27 mouse cellular contexts compared by ENCODE assay signal in genomic region chr11:70571641-70572040, GRCm38 (mm10). TPM values are rescaled to one million over a fixed set of nuclear protein-coding genes. Genes with fewer than 3 reads are reported as not detected.
DNase-seq lines count a peak whose midpoint lies in the region; ATAC-seq and TF ChIP-seq lines count a peak whose summit lies in the region.
"Had no signal": no experiment of that assay in that cellular context is flagged by ENCODE, and none has a peak within 500 bp of the region (broad histone marks: within the 10 kb centered on the region; RNA-seq: fewer than 3 reads in every experiment).

No protein-coding gene starts in this region.

- no peaks in the 10 kb centered on the region for H3K27me3 ChIP-seq in kidney, embryonic 15.5 days
- no peaks in the 10 kb centered on the region for H3K27me3 ChIP-seq in kidney, embryonic 16.5 days (ENCODE audit: insufficient read depth, low read length)
- H3K27me3 ChIP-seq in liver, embryonic 12.5 days (replicated peaks), result no peaks in the 10 kb centered on the region
- no peaks in the 10 kb centered on the region for H3K27me3 ChIP-seq in liver, postnatal 0 days (ENCODE audit: insufficient read depth, low read length)
- no peaks in the 10 kb centered on the region for H3K27me3 ChIP-seq in myocyte (ENCODE audit: control insufficient read depth, insufficient read depth, insufficient read length)
- H3K27me3 ChIP-seq: hindbrain, embryonic 15.5 days; midbrain, embryonic 13.5 days; neural tube, embryonic 12.5 days had no signal

- H3K4me2 ChIP-seq in kidney, embryonic 15.5 days, result no peak overlapping the region
- no peak overlapping the region for H3K4me2 ChIP-seq in kidney, embryonic 16.5 days (replicated peaks; ENCODE audit: low read depth, low read length)
- H3K4me2 ChIP-seq in liver, embryonic 12.5 days, result peak overlapping the region; percentile 15; the same call in 1 of the 2 replicates
- H3K4me2 ChIP-seq in liver, postnatal 0 days (ENCODE audit: low read depth, low read length), result no peak overlapping the region
- peak overlapping the region; percentile 9 for H3K4me2 ChIP-seq in myocyte (ENCODE audit: low read depth)
- H3K4me2 ChIP-seq: hindbrain, embryonic 15.5 days; midbrain, embryonic 13.5 days; neural tube, embryonic 12.5 days had no signal

- no peak overlapping the region for H3ac ChIP-seq in myocyte (ENCODE audit: control insufficient read depth, insufficient read length)

- no peaks in the 10 kb centered on the region for H3K9me3 ChIP-seq in kidney, embryonic 15.5 days (replicated peaks)
- no peaks in the 10 kb centered on the region for H3K9me3 ChIP-seq in kidney, embryonic 16.5 days (ENCODE audit: low read length)
- no peaks in the 10 kb centered on the region for H3K9me3 ChIP-seq in liver, embryonic 12.5 days (replicated peaks)
- H3K9me3 ChIP-seq in liver, postnatal 0 days (ENCODE audit: low read length), result no peaks in the 10 kb centered on the region
- H3K9me3 ChIP-seq: embryonic facial prominence, embryonic 10.5 days; hindbrain, embryonic 15.5 days; midbrain, embryonic 13.5 days; neural tube, embryonic 12.5 days had no signal

- ATAC-seq in kidney, embryonic 15.5 days (replicated peaks; ENCODE audit: low FRiP score), result no peak
- no peak for ATAC-seq in kidney, embryonic 16.5 days (ENCODE audit: low FRiP score, low TSS enrichment)
- no peak for ATAC-seq in liver, embryonic 12.5 days
- no peak for ATAC-seq in liver, postnatal 0 days
- ATAC-seq: forebrain, postnatal 0 days; intestine, embryonic 16.5 days; midbrain, embryonic 13.5 days had no signal

- peaks cover 31% of the 10 kb centered on the region for H3K4me1 ChIP-seq in kidney, embryonic 15.5 days
- peaks cover 41% of the 10 kb centered on the region for H3K4me1 ChIP-seq in kidney, embryonic 16.5 days (ENCODE audit: insufficient read depth, low read length)
- peaks cover 56% of the 10 kb centered on the region for H3K4me1 ChIP-seq in liver, embryonic 12.5 days
- H3K4me1 ChIP-seq in liver, postnatal 0 days (ENCODE audit: insufficient read depth), result peaks cover 16% of the 10 kb centered on the region

- peak overlapping the region; percentile 63 for H3K27ac ChIP-seq in kidney, embryonic 15.5 days
- H3K27ac ChIP-seq in kidney, embryonic 16.5 days (ENCODE audit: low read length), result no peak overlapping the region
- peak overlapping the region; percentile 20; the same call in 1 of the 2 replicates for H3K27ac ChIP-seq in liver, embryonic 12.5 days
- H3K27ac ChIP-seq in liver, postnatal 0 days (ENCODE audit: low read depth), result no peak overlapping the region
- H3K27ac ChIP-seq: embryonic facial prominence, embryonic 10.5 days; hindbrain, embryonic 15.5 days; midbrain, embryonic 13.5 days; neural tube, embryonic 12.5 days had no signal

- no peak for TF ChIP-seq EP300 in liver, postnatal 0 days (IDR thresholded peaks at IDR 0.05; ENCODE audit: low read depth)

- WGBS in kidney, embryonic 15.5 days, result 84% methylated on average over 1 of the region's 1 CpGs
- WGBS in kidney, embryonic 16.5 days, result 79% methylated on average over 1 of the region's 1 CpGs
- 87% methylated on average over 1 of the region's 1 CpGs for WGBS in liver, embryonic 12.5 days (ENCODE audit: insufficient replicate concordance)
- 90% methylated on average over 1 of the region's 1 CpGs for WGBS in liver, postnatal 0 days (ENCODE audit: insufficient replicate concordance)

- DNase-seq in liver, postnatal 0 days, result no peak
- peak; percentile 77 for DNase-seq in telencephalon, adult 2 months (ENCODE audit: low read depth, low spot score)
- DNase-seq in Muller cell, postnatal 12 days (ENCODE audit: inconsistent ontology term), result no peak
- DNase-seq: adrenal gland, postnatal 25 days; cerebellum, postnatal 10 days; forebrain, postnatal 0 days; kidney, postnatal 14 days; layer of hippocampus, postnatal 36 days; lung, adult 2 months; lung, postnatal 14 days; right cerebral cortex, postnatal 14 days; spleen, adult 18-20 months; thymus, adult 18-20 months had no signal

- peaks cover 12% of the 10 kb centered on the region for H3K36me3 ChIP-seq in kidney, embryonic 15.5 days
- no peaks in the 10 kb centered on the region for H3K36me3 ChIP-seq in kidney, embryonic 16.5 days (ENCODE audit: insufficient read depth, low read length)
- peaks cover 11% of the 10 kb centered on the region for H3K36me3 ChIP-seq in liver, embryonic 12.5 days
- H3K36me3 ChIP-seq in liver, postnatal 0 days (replicated peaks; ENCODE audit: insufficient read depth, low read length), result no peaks in the 10 kb centered on the region
- no peaks in the 10 kb centered on the region for H3K36me3 ChIP-seq in myocyte (ENCODE audit: control insufficient read depth, insufficient read depth)
- H3K36me3 ChIP-seq: hindbrain, embryonic 15.5 days; midbrain, embryonic 13.5 days had no signal

- no peak overlapping the region for H3K9ac ChIP-seq in kidney, embryonic 15.5 days
- no peak overlapping the region for H3K9ac ChIP-seq in kidney, embryonic 16.5 days (replicated peaks; ENCODE audit: low read length)
- H3K9ac ChIP-seq in liver, embryonic 12.5 days, result no peak overlapping the region
- H3K9ac ChIP-seq in liver, postnatal 0 days (replicated peaks), result no peak overlapping the region
- H3K9ac ChIP-seq: forebrain, postnatal 0 days; hindbrain, embryonic 15.5 days; midbrain, embryonic 13.5 days; neural tube, embryonic 12.5 days had no signal

- H3K79me2 ChIP-seq in myocyte (ENCODE audit: control insufficient read depth, insufficient read depth), result peaks cover 90% of the 10 kb centered on the region

- TF ChIP-seq POLR2A in myocyte (IDR thresholded peaks at IDR 0.05; ENCODE audit: insufficient read length, low read depth), result no peak

- no peak overlapping the region for H3K4me3 ChIP-seq in kidney, embryonic 15.5 days (replicated peaks)
- H3K4me3 ChIP-seq in kidney, embryonic 16.5 days (ENCODE audit: low read length), result no peak overlapping the region
- no peak overlapping the region for H3K4me3 ChIP-seq in liver, embryonic 12.5 days
- no peak overlapping the region for H3K4me3 ChIP-seq in liver, postnatal 0 days (ENCODE audit: low read depth, low read length)
- no peak overlapping the region for H3K4me3 ChIP-seq in myocyte
- H3K4me3 ChIP-seq: embryonic facial prominence, embryonic 10.5 days; hindbrain, embryonic 15.5 days; midbrain, embryonic 13.5 days; neural tube, embryonic 12.5 days had no signal

- TF ChIP-seq CTCF in liver, postnatal 0 days (IDR thresholded peaks at IDR 0.05; ENCODE audit: low read depth), result no peak

TF ChIP-seq in myocyte, 11 proteins besides CTCF, POLR2A, EP300 and RAD21:
- TF ChIP-seq MAX (IDR thresholded peaks at IDR 0.05; ENCODE audit: low read depth), result no peak
- no peak for TF ChIP-seq TCF3 (IDR thresholded peaks at IDR 0.05; ENCODE audit: insufficient read length, low read depth)
- no peak for TF ChIP-seq SRF (IDR thresholded peaks at IDR 0.05; ENCODE audit: control insufficient read depth, insufficient read length, low read depth)
- TF ChIP-seq TCF12 (IDR thresholded peaks at IDR 0.05; ENCODE audit: insufficient read depth, poor library complexity, severe bottlenecking), result no peak
- TF ChIP-seq E2F4 (IDR thresholded peaks at IDR 0.05; ENCODE audit: insufficient read depth), result no peak
- no peak for TF ChIP-seq MYOD1 (IDR thresholded peaks at IDR 0.05; ENCODE audit: control insufficient read depth in 1 of 3, insufficient read length in 2 of 3, low read depth in 2 of 3)
- no peak for TF ChIP-seq REST (IDR thresholded peaks at IDR 0.05; ENCODE audit: insufficient read depth, insufficient read length)
- no peak for TF ChIP-seq POLR2AphosphoS2 (IDR thresholded peaks at IDR 0.05; ENCODE audit: insufficient read length, low read depth)
- no peak for TF ChIP-seq CEBPB (IDR thresholded peaks at IDR 0.05; ENCODE audit: insufficient read depth, poor library complexity, severe bottlenecking)
- TF ChIP-seq MYOG (IDR thresholded peaks at IDR 0.05; ENCODE audit: control insufficient read depth in 1 of 3, insufficient read depth in 1 of 3, insufficient read length in 2 of 3, low read depth in 2 of 3), result no peak
- no peak for TF ChIP-seq USF1 (IDR thresholded peaks at IDR 0.05; ENCODE audit: low read depth)

RNA-seq across cellular contexts. Expression of gene Mink1, which starts 9.0 kb away (rescaled TPM):
- 14.8 and 15.8 TPM in 2 replicates for polyA plus RNA-seq in kidney, embryonic 15.5 days (2015; fragmentation: Nextera tagmentation; extraction: Ambion mirVana)
- polyA plus RNA-seq in kidney, embryonic 16.5 days (2015; fragmentation: Nextera tagmentation; extraction: Ambion mirVana), result 15.9 and 17.4 TPM in 2 replicates
- 8.3 and 8.7 TPM in 2 replicates for polyA plus RNA-seq in liver, embryonic 12.5 days (2016; fragmentation: Nextera tagmentation; extraction: Ambion mirVana)
- 3.7 and 3.9 TPM in 2 replicates for polyA plus RNA-seq in liver, postnatal 0 days (2015; fragmentation: Nextera tagmentation; extraction: Ambion mirVana)
- polyA plus RNA-seq in myocyte (2012; fragmentation: generic; extraction: Trizol), result 34.4 TPM

RNA-seq across cellular contexts. Expression of gene Pld2, which starts 31.8 kb away (rescaled TPM):
- polyA plus RNA-seq in kidney, embryonic 15.5 days (2015; fragmentation: Nextera tagmentation; extraction: Ambion mirVana), result 6.5 and 8.2 TPM in 2 replicates
- 8.5 and 8.8 TPM in 2 replicates for polyA plus RNA-seq in kidney, embryonic 16.5 days (2015; fragmentation: Nextera tagmentation; extraction: Ambion mirVana)
- polyA plus RNA-seq in liver, embryonic 12.5 days (2016; fragmentation: Nextera tagmentation; extraction: Ambion mirVana), result 2.0 and 2.6 TPM in 2 replicates
- 1.6 and 1.8 TPM in 2 replicates for polyA plus RNA-seq in liver, postnatal 0 days (2015; fragmentation: Nextera tagmentation; extraction: Ambion mirVana)
- 10.2 TPM for polyA plus RNA-seq in myocyte (2012; fragmentation: generic; extraction: Trizol)

RNA-seq across cellular contexts. Expression of gene Gm40193, which starts 38.9 kb away (rescaled TPM):
- not detected in 2 replicates for polyA plus RNA-seq in kidney, embryonic 15.5 days (2015; fragmentation: Nextera tagmentation; extraction: Ambion mirVana)
- polyA plus RNA-seq in kidney, embryonic 16.5 days (2015; fragmentation: Nextera tagmentation; extraction: Ambion mirVana), result not detected in 2 replicates
- polyA plus RNA-seq in liver, embryonic 12.5 days (2016; fragmentation: Nextera tagmentation; extraction: Ambion mirVana), result not detected in 2 replicates
- not detected in 2 replicates for polyA plus RNA-seq in liver, postnatal 0 days (2015; fragmentation: Nextera tagmentation; extraction: Ambion mirVana)
- not detected for polyA plus RNA-seq in myocyte (2012; fragmentation: generic; extraction: Trizol)
- polyA plus RNA-seq: C2C12; cortical plate, adult 2 months; embryonic facial prominence, embryonic 10.5 days; forebrain, postnatal 0 days; gonadal fat pad, adult 2 months; heart, embryonic 16.5 days; hindbrain, embryonic 15.5 days; intestine, embryonic 16.5 days; liver, adult 2 months; lung, adult 2 months; midbrain, embryonic 13.5 days; neural tube, embryonic 12.5 days had no signal

RNA-seq across cellular contexts. Expression of gene 4930544D05Rik, which starts 44.0 kb away (rescaled TPM):
- not detected in 2 replicates for polyA plus RNA-seq in kidney, embryonic 15.5 days (2015; fragmentation: Nextera tagmentation; extraction: Ambion mirVana)
- polyA plus RNA-seq in kidney, embryonic 16.5 days (2015; fragmentation: Nextera tagmentation; extraction: Ambion mirVana), result not detected in 2 replicates
- polyA plus RNA-seq in liver, embryonic 12.5 days (2016; fragmentation: Nextera tagmentation; extraction: Ambion mirVana), result not detected in 2 replicates
- not detected in 2 replicates for polyA plus RNA-seq in liver, postnatal 0 days (2015; fragmentation: Nextera tagmentation; extraction: Ambion mirVana)
- 0.10 TPM for polyA plus RNA-seq in myocyte (2012; fragmentation: generic; extraction: Trizol)
- polyA plus RNA-seq: C2C12; cortical plate, adult 2 months; embryonic facial prominence, embryonic 10.5 days; forebrain, postnatal 0 days; heart, embryonic 16.5 days; hindbrain, embryonic 15.5 days; intestine, embryonic 16.5 days; liver, adult 2 months; lung, adult 2 months; midbrain, embryonic 13.5 days; neural tube, embryonic 12.5 days had no signal

RNA-seq across cellular contexts. Expression of gene Psmb6, which starts 46.5 kb away (rescaled TPM):
- polyA plus RNA-seq in kidney, embryonic 15.5 days (2015; fragmentation: Nextera tagmentation; extraction: Ambion mirVana), result 755 and 782 TPM in 2 replicates
- 789 and 872 TPM in 2 replicates for polyA plus RNA-seq in kidney, embryonic 16.5 days (2015; fragmentation: Nextera tagmentation; extraction: Ambion mirVana)
- 415 and 437 TPM in 2 replicates for polyA plus RNA-seq in liver, embryonic 12.5 days (2016; fragmentation: Nextera tagmentation; extraction: Ambion mirVana)
- 317 and 325 TPM in 2 replicates for polyA plus RNA-seq in liver, postnatal 0 days (2015; fragmentation: Nextera tagmentation; extraction: Ambion mirVana)
- 575 TPM for polyA plus RNA-seq in myocyte (2012; fragmentation: generic; extraction: Trizol)

Comparison
In these comparisons a context has a peak if more than half of its experiments do, and no peak if none do; other contexts are left out.
1. H3K27ac ChIP-seq: peak in kidney, embryonic 15.5 days (single experiment) and liver, embryonic 12.5 days (single experiment); none in kidney, embryonic 16.5 days (single experiment) and liver, postnatal 0 days (single experiment).
2. H3K4me2 ChIP-seq: peak in liver, embryonic 12.5 days (single experiment) and myocyte (single experiment); none in kidney, embryonic 15.5 days (single experiment), kidney, embryonic 16.5 days (single experiment) and liver, postnatal 0 days (single experiment).